Mouse (Mus musculus) C2C12 (cell line): Measurements from ENCODE around the gene Gm10203.

ENCODE experiments used
- MAX ChIP-seq: IDR thresholded peaks from one replicate; pipeline ENCODE4 v1.6.1; 2011; ENCODE audit warnings: mild to moderate bottlenecking, control low read depth
- MYOG ChIP-seq: IDR thresholded peaks from one replicate; pipeline ENCODE4 v1.6.1; 2011; ENCODE audit not compliant: control insufficient read depth, insufficient read length; ENCODE audit errors: extremely low read depth

DNA sequence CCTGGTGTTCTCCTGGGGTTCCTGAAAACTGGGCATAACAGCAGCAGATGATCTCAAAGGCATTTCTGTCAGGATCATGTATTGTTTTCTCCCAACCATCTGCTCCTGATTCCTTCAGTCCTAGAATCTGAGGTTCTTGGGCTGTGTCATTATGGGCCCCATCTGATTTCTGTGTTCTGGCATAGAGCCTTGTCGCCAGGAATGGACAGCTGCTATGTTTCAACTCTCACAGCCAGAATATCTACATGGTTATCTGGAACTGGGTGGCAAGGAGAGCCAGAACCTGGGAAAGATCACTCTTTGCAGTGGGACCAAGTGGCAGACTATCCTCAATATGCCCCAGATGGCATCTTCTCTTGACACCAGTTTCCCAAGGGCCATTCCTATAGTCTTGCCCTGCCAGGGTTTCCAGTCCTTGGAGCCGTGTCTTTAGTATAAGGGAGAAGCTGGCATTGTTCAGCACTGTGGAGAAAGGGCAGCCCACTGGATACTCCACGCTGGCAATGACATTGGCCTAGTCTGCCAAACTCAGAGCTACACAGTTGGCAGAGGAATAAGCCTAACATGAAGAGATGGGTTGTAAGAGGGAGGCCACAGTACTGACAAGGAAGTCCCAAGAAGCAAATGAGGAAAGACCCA lies 45.1 kb downstream of the Gm10203 start:
- TF ChIP-seq MAX (no peak), MYOG (no peak)
